Mouse (Mus musculus) ovary, adult 2 months (tissue): ENCODE results near the gene Dph7. TPM values are rescaled to one million over a fixed set of nuclear protein-coding genes. Genes with fewer than 3 reads are reported as not detected.

Experiments used
- polyA plus RNA-seq: library from polyadenylated mRNA; depleted of rRNA; stranded (reverse); fragments of >200 nt; gene quantifications from 2 replicates; pipeline ENCODE4 v1.2.3, GENCODE M21; 2012; rRNA removed

Gene Dph7
- polyA plus RNA-seq, result 29.8 and 34.1 TPM in 2 replicates

DNA sequence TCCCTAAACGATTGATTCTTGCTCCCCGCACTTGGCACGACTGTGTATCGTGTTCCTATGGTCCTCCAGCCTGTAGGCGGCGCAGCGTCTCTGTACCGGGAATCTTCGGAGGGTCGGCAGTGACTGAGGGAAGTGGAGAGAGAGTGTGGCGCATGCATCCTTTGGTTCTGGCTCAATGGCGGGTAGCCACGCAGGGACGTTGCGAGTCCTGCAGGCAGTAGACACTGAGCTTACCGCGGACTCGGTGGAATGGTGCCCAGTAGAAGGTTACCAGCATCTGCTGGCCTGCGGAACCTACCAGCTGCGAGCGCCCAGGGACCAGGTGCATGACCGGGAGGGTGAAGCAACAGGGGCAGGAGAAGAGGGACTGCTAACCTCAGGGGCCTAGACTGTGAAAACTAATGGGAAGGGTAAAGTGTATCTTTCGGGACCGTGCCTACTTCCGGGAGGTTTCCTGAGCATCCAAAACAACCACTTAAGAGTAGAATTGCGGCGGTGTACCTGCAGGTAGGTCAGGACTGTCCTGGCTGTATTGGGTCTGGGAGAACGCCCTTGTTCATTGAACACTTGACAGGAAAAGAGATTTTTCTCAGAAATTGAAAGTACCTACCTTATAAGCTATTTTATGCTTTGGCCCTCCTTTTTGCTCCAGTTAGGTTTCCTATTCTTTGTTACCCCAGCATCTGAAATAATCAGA is at the start of gene Dph7:
TSS of gene Dph7 (plus strand) at position 97 of the 697 bp plus-strand sequence.

GRCm38 (mm10) chr2:24918930-24919838 is 43.0 kb upstream of the Dph7 start, which contains the start of gene Ehmt1:
TSS of gene Ehmt1 (minus strand) at chr2:24919614.

GRCm38 (mm10) chr2:24935057-24935796 is 27.0 kb upstream of the Dph7 start, which contains the start of gene Arrdc1:
TSS of gene Arrdc1 (minus strand) at chr2:24935252.

DNA sequence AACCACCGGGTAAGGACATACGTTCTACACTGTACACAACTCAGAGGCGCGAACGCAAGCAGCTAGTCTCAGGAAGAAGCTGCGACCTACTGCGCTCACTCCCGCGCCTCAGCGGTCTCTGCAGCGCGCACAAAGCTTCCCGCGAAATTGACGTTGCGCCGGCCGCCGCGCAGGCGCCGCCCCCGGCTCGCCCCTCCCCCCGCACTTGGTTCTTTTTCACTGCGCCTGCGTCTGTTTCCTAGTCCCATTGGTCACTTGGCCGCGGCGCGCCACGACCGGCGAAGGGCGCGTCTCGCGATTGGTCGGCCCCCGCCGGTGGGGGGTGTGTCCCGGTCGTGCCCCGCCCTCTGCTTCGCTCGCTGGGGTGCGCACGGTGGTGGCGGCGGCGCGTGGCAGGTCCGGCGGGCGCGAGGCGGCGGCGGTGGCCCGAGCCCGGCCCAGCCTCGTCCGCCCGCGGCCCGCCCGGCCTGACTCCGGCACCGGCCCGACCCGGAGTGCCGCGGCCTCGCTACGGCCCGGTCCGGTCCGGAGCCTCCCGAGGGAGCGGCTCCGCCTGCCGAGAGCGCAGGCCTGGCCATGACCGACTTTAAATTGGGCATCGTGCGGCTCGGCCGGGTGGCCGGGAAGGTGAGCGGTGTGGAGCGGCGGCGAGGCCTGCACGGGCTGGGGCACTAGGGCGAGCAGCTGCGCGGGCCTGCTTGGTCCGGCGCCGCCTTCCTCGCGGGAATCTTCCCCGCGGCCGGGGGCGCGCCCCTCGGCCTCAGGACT is 12.6 kb upstream of the Dph7 start, which contains the start of gene Zmynd19:
TSS of gene Zmynd19 (plus strand) at position 372 of the 768 bp plus-strand sequence.

GRCm38 (mm10) chr2:24974906-24975703 is 12.9 kb downstream of the Dph7 start, which contains the start of gene Mrpl41:
TSS of gene Mrpl41 (minus strand) at chr2:24975098.

GRCm38 (mm10) chr2:24975704-24976297 is 13.6 kb downstream of the Dph7 start, which contains the start of gene Pnpla7:
TSS of gene Pnpla7 (plus strand) at chr2:24976033.

Other genes starting within 250 kb of the Dph7 start
- 0.51 and 0.55 TPM in 2 replicates for gene Cacna1b, start 199.2 kb upstream of the Dph7 start, polyA plus RNA-seq
- 72.9 and 89.0 TPM in 2 replicates for gene Ehmt1, start 42.8 kb upstream of the Dph7 start, polyA plus RNA-seq
- 131 and 159 TPM in 2 replicates for gene Arrdc1, start 27.1 kb upstream of the Dph7 start, polyA plus RNA-seq
- gene Zmynd19, start 12.6 kb upstream of the Dph7 start, polyA plus RNA-seq, result 11.6 and 15.5 TPM in 2 replicates
- 22.5 and 24.2 TPM in 2 replicates for gene Mrpl41, start 12.7 kb downstream of the Dph7 start, polyA plus RNA-seq
- gene Pnpla7, start 13.6 kb downstream of the Dph7 start, polyA plus RNA-seq, result 15.7 and 21.7 TPM in 2 replicates
- 281 and 345 TPM in 2 replicates for gene Nsmf, start 92.0 kb downstream of the Dph7 start, polyA plus RNA-seq
- 0.81 and 1.6 TPM in 2 replicates for gene Entpd8, start 117.9 kb downstream of the Dph7 start, polyA plus RNA-seq
- gene Noxa1, start 132.7 kb downstream of the Dph7 start, polyA plus RNA-seq, result 1.9 and 3.4 TPM in 2 replicates
- gene Nrarp, start 218.4 kb downstream of the Dph7 start, polyA plus RNA-seq, result 16.0 and 20.1 TPM in 2 replicates
- 91.7 and 92.6 TPM in 2 replicates for gene Tor4a, start 234.5 kb downstream of the Dph7 start, polyA plus RNA-seq
- gene Nelfb, start 249.1 kb downstream of the Dph7 start, polyA plus RNA-seq, result 54.5 and 59.1 TPM in 2 replicates